Mouse (Mus musculus): Measurements from ENCODE around the gene Rpn1.

DNA sequence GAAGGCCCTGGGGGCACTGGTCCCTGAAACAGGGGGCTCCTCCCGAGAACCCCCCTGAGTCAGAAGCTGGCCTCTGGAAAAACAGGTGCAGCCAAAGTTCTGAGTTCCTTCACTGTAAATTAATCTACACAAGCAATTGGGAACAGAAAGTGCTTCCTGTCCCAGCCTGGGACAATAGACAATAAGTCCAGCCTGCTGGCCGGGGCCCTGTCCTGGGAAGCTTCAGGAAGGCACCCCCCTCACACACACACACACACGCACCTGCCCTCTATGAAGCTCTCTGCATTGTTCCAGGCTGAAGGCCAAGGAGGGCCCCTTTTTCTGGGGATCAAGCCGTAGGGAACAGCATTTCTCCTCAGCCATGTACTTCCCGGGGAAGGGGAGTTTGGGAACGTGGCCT, 49.6 kb downstream of the Rpn1 start:
- TF ChIP-seq CTCF (IDR thresholded peaks at IDR 0.05; ENCODE audit: borderline replicate concordance, insufficient read depth, low read depth, low read length), result no peak
- no peak for TF ChIP-seq POLR2A (IDR thresholded peaks at IDR 0.05; ENCODE audit: borderline replicate concordance, insufficient read depth, low read length)
